Mouse (Mus musculus): ENCODE results near the gene Rnf144a. TPM values are rescaled to one million over a fixed set of nuclear protein-coding genes. Genes with fewer than 3 reads are reported as not detected.
A peak's percentile ranks its signal among the peaks of the same experiment; 100 is the strongest.

Rnf144a gene
- polyA plus RNA-seq, 1 experiment = 12.0 TPM

- H3K27me3 ChIP-seq (ENCODE audit: control insufficient read depth, insufficient read depth, low read length) = no peaks in the 10 kb centered on the region
- H3K4me3 ChIP-seq (ENCODE audit: control insufficient read depth, insufficient read depth, low read length) = no peak overlapping the region
- no peak overlapping the region for H3K27ac ChIP-seq (ENCODE audit: control insufficient read depth, insufficient read depth, low read length)
- no peaks in the 10 kb centered on the region for H3K4me1 ChIP-seq (replicated peaks; ENCODE audit: control insufficient read depth, insufficient read depth, low read length)
- TF ChIP-seq POLR2A (IDR thresholded peaks at IDR 0.05; ENCODE audit: control insufficient read depth, extremely low read depth, insufficient read depth, low read length, poor library complexity) = no peak
- TF ChIP-seq CTCF (IDR thresholded peaks at IDR 0.05; ENCODE audit: borderline replicate concordance, control insufficient read depth, extremely low read depth, insufficient read depth, low read length, poor library complexity) = no peak
- H3K36me3 ChIP-seq (ENCODE audit: control insufficient read depth, insufficient read depth, low read length) = no peaks in the 10 kb centered on the region
- DNase-seq = no peak
- 98% methylated on average over 5 of the region's 5 CpGs for WGBS
These were observed 91.2 kb downstream of the Rnf144a start for GRCm38 (mm10) chr12:26323783-26324364.

DNA sequence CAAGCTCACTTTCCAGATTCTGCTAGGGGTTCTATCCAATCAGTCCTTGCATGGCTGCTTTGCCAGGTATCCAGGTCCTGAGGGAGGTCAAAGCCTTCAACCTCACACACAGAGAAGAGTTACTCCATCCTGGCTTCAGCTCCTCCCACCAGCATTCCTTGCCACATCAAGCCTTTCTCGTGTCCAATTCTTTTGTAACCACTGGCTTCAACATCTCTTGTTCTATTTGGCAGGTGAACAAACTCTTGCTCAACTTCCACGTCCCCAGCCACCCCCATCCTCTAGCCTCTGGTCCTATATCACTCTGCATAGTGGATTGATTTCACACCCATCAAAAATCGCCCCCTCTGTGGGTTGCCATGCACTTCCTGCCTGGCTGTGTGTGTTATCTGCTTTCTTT, 98.8 kb downstream of the Rnf144a start:
- WGBS = 71% methylated on average over 3 of the region's 3 CpGs
- TF ChIP-seq CTCF (IDR thresholded peaks at IDR 0.05; ENCODE audit: borderline replicate concordance, control insufficient read depth, extremely low read depth, insufficient read depth, low read length, poor library complexity) (no peak), POLR2A (IDR thresholded peaks at IDR 0.05; ENCODE audit: control insufficient read depth, extremely low read depth, insufficient read depth, low read length, poor library complexity) (no peak)
- no peaks in the 10 kb centered on the region for H3K36me3 ChIP-seq (ENCODE audit: control insufficient read depth, insufficient read depth, low read length)
- DNase-seq = no peak
- no peak overlapping the region for H3K27ac ChIP-seq (ENCODE audit: control insufficient read depth, insufficient read depth, low read length)
- no peaks in the 10 kb centered on the region for H3K27me3 ChIP-seq (ENCODE audit: control insufficient read depth, insufficient read depth, low read length)
- H3K4me1 ChIP-seq (replicated peaks; ENCODE audit: control insufficient read depth, insufficient read depth, low read length) = no peaks in the 10 kb centered on the region
- H3K4me3 ChIP-seq (ENCODE audit: control insufficient read depth, insufficient read depth, low read length) = no peak overlapping the region

DNA sequence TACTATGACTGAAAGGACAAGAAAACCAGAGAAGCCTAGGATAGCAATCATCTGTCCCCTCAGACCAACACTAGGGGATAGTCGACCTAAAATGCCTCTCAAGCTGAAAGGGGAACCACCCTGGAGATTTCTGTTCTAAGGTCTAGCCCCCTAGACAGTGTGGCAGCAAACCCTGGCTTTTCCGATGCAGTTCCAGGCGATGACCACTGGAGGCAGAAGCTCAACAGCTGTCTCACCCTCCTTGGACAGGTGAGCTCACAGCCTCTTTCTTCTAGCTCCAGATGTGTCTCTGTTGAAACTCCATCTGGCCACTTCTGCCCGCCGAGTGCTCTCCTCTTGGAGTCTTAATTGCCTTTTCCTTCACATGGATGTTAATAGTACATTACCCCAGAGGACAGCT, 100.1 kb downstream of the Rnf144a start:
- TF ChIP-seq CTCF (IDR thresholded peaks at IDR 0.05; ENCODE audit: borderline replicate concordance, control insufficient read depth, extremely low read depth, insufficient read depth, low read length, poor library complexity) (peak; percentile 60; the same call in 1 of the 2 replicates), POLR2A (IDR thresholded peaks at IDR 0.05; ENCODE audit: control insufficient read depth, extremely low read depth, insufficient read depth, low read length, poor library complexity) (no peak)
- DNase-seq = peak; percentile 70
- 43% methylated on average over 5 of the region's 5 CpGs for WGBS
- no peaks in the 10 kb centered on the region for H3K36me3 ChIP-seq (ENCODE audit: control insufficient read depth, insufficient read depth, low read length)
- H3K4me3 ChIP-seq (ENCODE audit: control insufficient read depth, insufficient read depth, low read length) = no peak overlapping the region
- H3K27ac ChIP-seq (ENCODE audit: control insufficient read depth, insufficient read depth, low read length) = no peak overlapping the region
- H3K4me1 ChIP-seq (replicated peaks; ENCODE audit: control insufficient read depth, insufficient read depth, low read length) = no peaks in the 10 kb centered on the region
- no peaks in the 10 kb centered on the region for H3K27me3 ChIP-seq (ENCODE audit: control insufficient read depth, insufficient read depth, low read length)

DNA sequence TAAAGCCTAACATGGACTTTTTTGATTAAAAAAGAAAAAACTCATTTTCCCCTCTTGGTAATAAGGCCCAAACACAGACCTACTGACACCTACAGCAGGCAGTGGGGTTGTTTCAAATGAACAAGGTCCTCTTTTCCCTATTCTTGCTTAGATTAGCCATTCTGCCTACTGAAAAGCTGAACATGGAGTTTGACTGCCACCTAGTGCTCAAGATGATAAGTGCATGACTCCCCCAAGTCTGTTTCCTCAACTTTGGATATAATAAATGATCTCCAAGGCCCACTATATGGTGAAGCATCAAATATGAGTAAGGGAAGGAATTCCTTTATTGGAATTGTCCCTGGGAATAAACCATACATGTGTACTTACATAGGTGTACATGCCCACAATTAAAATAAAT, 103.5 kb downstream of the Rnf144a start:
- H3K4me1 ChIP-seq (replicated peaks; ENCODE audit: control insufficient read depth, insufficient read depth, low read length) = no peaks in the 10 kb centered on the region
- no peak overlapping the region for H3K4me3 ChIP-seq (ENCODE audit: control insufficient read depth, insufficient read depth, low read length)
- TF ChIP-seq CTCF (IDR thresholded peaks at IDR 0.05; ENCODE audit: borderline replicate concordance, control insufficient read depth, extremely low read depth, insufficient read depth, low read length, poor library complexity) = no peak
- no peak for TF ChIP-seq POLR2A (IDR thresholded peaks at IDR 0.05; ENCODE audit: control insufficient read depth, extremely low read depth, insufficient read depth, low read length, poor library complexity)
- no peaks in the 10 kb centered on the region for H3K27me3 ChIP-seq (ENCODE audit: control insufficient read depth, insufficient read depth, low read length)
- H3K27ac ChIP-seq (ENCODE audit: control insufficient read depth, insufficient read depth, low read length) = no peak overlapping the region
- DNase-seq = peak; percentile 62
- no peaks in the 10 kb centered on the region for H3K36me3 ChIP-seq (ENCODE audit: control insufficient read depth, insufficient read depth, low read length)

- WGBS = 89% methylated on average over 11 of the region's 11 CpGs
- H3K4me3 ChIP-seq (ENCODE audit: control insufficient read depth, insufficient read depth, low read length) = no peak overlapping the region
- H3K27me3 ChIP-seq (ENCODE audit: control insufficient read depth, insufficient read depth, low read length) = no peaks in the 10 kb centered on the region
- no peaks in the 10 kb centered on the region for H3K4me1 ChIP-seq (replicated peaks; ENCODE audit: control insufficient read depth, insufficient read depth, low read length)
- DNase-seq = no peak
- no peak overlapping the region for H3K27ac ChIP-seq (ENCODE audit: control insufficient read depth, insufficient read depth, low read length)
- no peaks in the 10 kb centered on the region for H3K36me3 ChIP-seq (ENCODE audit: control insufficient read depth, insufficient read depth, low read length)
- no peak for TF ChIP-seq POLR2A (IDR thresholded peaks at IDR 0.05; ENCODE audit: control insufficient read depth, extremely low read depth, insufficient read depth, low read length, poor library complexity)
- TF ChIP-seq CTCF (IDR thresholded peaks at IDR 0.05; ENCODE audit: borderline replicate concordance, control insufficient read depth, extremely low read depth, insufficient read depth, low read length, poor library complexity) = no peak
These were observed 104.8 kb downstream of the Rnf144a start for GRCm38 (mm10) chr12:26310247-26310646.

DNA sequence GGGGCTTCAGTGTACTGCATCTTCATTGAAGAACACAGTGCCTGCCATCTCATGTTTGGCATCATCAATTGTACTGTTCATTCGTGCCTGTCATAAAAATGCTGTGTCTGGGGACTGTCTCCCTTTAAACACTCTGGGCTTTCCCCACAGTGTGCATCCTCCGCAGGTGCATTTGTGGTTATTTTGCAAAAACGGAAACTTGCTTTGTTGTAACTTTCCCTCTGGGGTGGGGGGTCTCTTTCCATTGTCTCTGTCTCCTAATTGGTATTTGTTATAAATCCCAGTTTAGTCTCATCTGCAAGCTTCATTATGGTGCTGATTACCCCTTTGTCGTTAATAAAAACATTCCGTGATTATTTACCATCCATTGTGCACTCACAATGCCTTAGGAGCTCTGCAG, 112.2 kb downstream of the Rnf144a start:
- Histone ChIP-seq H3K4me3 (ENCODE audit: control insufficient read depth, insufficient read depth, low read length) (no peak overlapping the region), H3K27me3 (ENCODE audit: control insufficient read depth, insufficient read depth, low read length) (no peaks in the 10 kb centered on the region), H3K4me1 (replicated peaks; ENCODE audit: control insufficient read depth, insufficient read depth, low read length) (peaks cover 13% of the 10 kb centered on the region), H3K27ac (ENCODE audit: control insufficient read depth, insufficient read depth, low read length) (peak overlapping the region; percentile 69; the same call in 1 of the 2 replicates), H3K36me3 (ENCODE audit: control insufficient read depth, insufficient read depth, low read length) (no peaks in the 10 kb centered on the region)
- 36% methylated on average over 5 of the region's 5 CpGs for WGBS
- no peak for TF ChIP-seq POLR2A (IDR thresholded peaks at IDR 0.05; ENCODE audit: control insufficient read depth, extremely low read depth, insufficient read depth, low read length, poor library complexity)
- TF ChIP-seq CTCF (IDR thresholded peaks at IDR 0.05; ENCODE audit: borderline replicate concordance, control insufficient read depth, extremely low read depth, insufficient read depth, low read length, poor library complexity) = no peak
- peak; percentile 56 for DNase-seq
